Mouse (Mus musculus) bone marrow macrophage, adult 2 months (primary cell): ENCODE data around the gene Dkkl1. TPM values are rescaled to one million over a fixed set of nuclear protein-coding genes. Genes with fewer than 3 reads are reported as not detected.
"Not testable (repeated sequence)": the region's sequence is repeated elsewhere in the genome, so short reads cannot be mapped to it uniquely, and the experiment has no call there.

ENCODE experiments used
- H3K27ac ChIP-seq: 2 replicates; pipeline ENCODE4 v1.5.1; 2012; ENCODE audit warnings: low read depth, low read length; ENCODE audit not compliant: insufficient read depth
- H3K4me1 ChIP-seq: 2 replicates; pipeline ENCODE4 v1.6.1; 2012; ENCODE audit warnings: low read length; ENCODE audit not compliant: control insufficient read depth, insufficient read depth
- H3K4me3 ChIP-seq: 2 replicates; pipeline ENCODE4 v1.5.1; 2012; ENCODE audit warnings: mild to moderate bottlenecking, low read length, moderate library complexity; ENCODE audit not compliant: insufficient read depth
- CTCF ChIP-seq: IDR thresholded peaks from 2 replicates; pipeline ENCODE4 v1.5.1; 2012; ENCODE audit warnings: low read depth, mild to moderate bottlenecking, low read length, moderate library complexity
- POLR2A ChIP-seq: IDR thresholded peaks from 2 replicates; pipeline ENCODE4 v1.6.1; 2012; ENCODE audit warnings: mild to moderate bottlenecking, low read depth, low read length, borderline replicate concordance
- polyA plus RNA-seq: library from polyadenylated mRNA; stranded (reverse); fragments of >200 nt; gene quantifications from 2 replicates; pipeline ENCODE4 v1.2.4, GENCODE M21; 2012; ENCODE audit not compliant: missing spikeins, insufficient read depth, insufficient read length

Gene Dkkl1
- not detected in 2 replicates for polyA plus RNA-seq

GRCm38 (mm10) chr7:45211851-45212251 lies at the start of gene Dkkl1:
TSS of gene Dkkl1 (minus strand) at chr7:45212147.
- H3K4me1 ChIP-seq: no peaks in the 10 kb centered on the region
- no peak within 1 kb of the TSS for H3K27ac ChIP-seq
- H3K4me3 ChIP-seq: no peak within 1 kb of the TSS
- TF ChIP-seq POLR2A: no peak
- TF ChIP-seq CTCF: no peak

- H3K4me1 ChIP-seq: no peaks in the 10 kb centered on the region
- no peak overlapping the region for H3K27ac ChIP-seq
- H3K4me3 ChIP-seq: no peak overlapping the region
- TF ChIP-seq CTCF: no peak
Observed at GRCm38 (mm10) chr7:45259281-45259680, 47.3 kb upstream of the Dkkl1 start.

GRCm38 (mm10) chr7:45257063-45257840 lies 45.3 kb upstream of the Dkkl1 start:
- H3K27ac ChIP-seq: no peak overlapping the region
- no peak for TF ChIP-seq POLR2A
- H3K4me1 ChIP-seq: no peaks in the 10 kb centered on the region
- no peak overlapping the region for H3K4me3 ChIP-seq

GRCm38 (mm10) chr7:45255822-45256221 lies 43.9 kb upstream of the Dkkl1 start:
- not testable (repeated sequence) for H3K27ac ChIP-seq, H3K4me3 ChIP-seq, H3K4me1 ChIP-seq

- no peak overlapping the region for H3K4me3 ChIP-seq
- H3K4me1 ChIP-seq: no peaks in the 10 kb centered on the region
- no peak for TF ChIP-seq POLR2A
- TF ChIP-seq CTCF: no peak
- no peak overlapping the region for H3K27ac ChIP-seq
Observed at GRCm38 (mm10) chr7:45253806-45254205, 41.9 kb upstream of the Dkkl1 start.

GRCm38 (mm10) chr7:45247666-45248065 lies 35.7 kb upstream of the Dkkl1 start:
- Histone ChIP-seq H3K4me1 (no peaks in the 10 kb centered on the region), H3K27ac (no peak overlapping the region), H3K4me3 (no peak overlapping the region)
- TF ChIP-seq CTCF (no peak), POLR2A (no peak)

- Histone ChIP-seq H3K4me1 (peaks cover 17% of the 10 kb centered on the region), H3K27ac (no peak overlapping the region), H3K4me3 (no peak overlapping the region)
- TF ChIP-seq POLR2A (no peak), CTCF (no peak)
Observed at GRCm38 (mm10) chr7:45241389-45241749, 29.4 kb upstream of the Dkkl1 start.

GRCm38 (mm10) chr7:45240633-45241388 lies 28.9 kb upstream of the Dkkl1 start, which contains the start of gene Slc6a16:
TSS of gene Slc6a16 (plus strand) at chr7:45241085.
- no peak within 1 kb of the TSS for H3K27ac ChIP-seq
- no peak within 1 kb of the TSS for H3K4me3 ChIP-seq
- H3K4me1 ChIP-seq: peaks cover 17% of the 10 kb centered on the region
- TF ChIP-seq CTCF (no peak), POLR2A (no peak)

- Histone ChIP-seq H3K4me3 (no peak overlapping the region), H3K4me1 (peaks cover 17% of the 10 kb centered on the region), H3K27ac (no peak overlapping the region)
- TF ChIP-seq POLR2A: no peak
- no peak for TF ChIP-seq CTCF
Observed at GRCm38 (mm10) chr7:45240109-45240508, 28.2 kb upstream of the Dkkl1 start.

- TF ChIP-seq CTCF: no peak
- TF ChIP-seq POLR2A: no peak
- peak within 1 kb of the TSS; percentile 76 for H3K4me3 ChIP-seq
Observed at GRCm38 (mm10) chr7:45238723-45239496, 27.0 kb upstream of the Dkkl1 start, which contains the start of gene Cd37. TSS of gene Cd37 (minus strand) at chr7:45239115.

More at GRCm38 (mm10) chr7:45238723-45239496, 27.0 kb upstream of the Dkkl1 start, which contains the start of gene Cd37:
- H3K4me1 ChIP-seq: peaks cover 17% of the 10 kb centered on the region
- peak within 1 kb of the TSS; percentile 94 for H3K27ac ChIP-seq
